Mouse (Mus musculus) ZHBTc4 (cell line): ENCODE measurements at regions not wholly inside any gene's neighbourhood (a gene's known extent, or its start where the extent isn't known, plus 50 kb on each side); places are given as distances from the start of the nearest gene placed in this dataset.

Experiments used
- DNase-seq: peaks from one replicate; pipeline ENCODE4 v3.0.0-alpha.2; 2011; ENCODE audit warnings: low read depth, low spot score

- no peak for DNase-seq
Observed at GRCm38 (mm10) chrX:82528640-82529351, 419.9 kb upstream of the Dmd start.

GRCm38 (mm10) chrX:82571616-82572015 lies 377.1 kb upstream of the Dmd start:
- no peak for DNase-seq

DNA sequence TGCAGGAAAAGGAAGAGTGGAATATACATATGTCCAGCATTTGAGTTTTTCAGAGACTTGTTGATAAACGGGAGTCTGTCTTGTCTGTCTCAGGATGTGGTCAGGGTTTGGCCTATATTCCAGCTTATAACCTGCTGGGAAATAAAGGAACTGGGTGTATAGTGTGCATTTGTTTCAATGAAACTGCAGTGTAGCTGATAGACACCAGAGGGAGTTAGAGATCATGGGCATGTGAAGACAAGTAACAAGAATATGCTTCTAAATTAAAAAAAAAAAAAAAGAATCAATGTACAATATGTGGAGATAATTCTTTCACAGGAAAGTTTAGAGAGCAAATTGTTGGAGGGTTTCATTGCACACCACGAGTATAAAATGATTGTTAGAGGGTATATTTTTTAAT lies 335.3 kb upstream of the Dmd start:
- DNase-seq, result peak; percentile 21

DNA sequence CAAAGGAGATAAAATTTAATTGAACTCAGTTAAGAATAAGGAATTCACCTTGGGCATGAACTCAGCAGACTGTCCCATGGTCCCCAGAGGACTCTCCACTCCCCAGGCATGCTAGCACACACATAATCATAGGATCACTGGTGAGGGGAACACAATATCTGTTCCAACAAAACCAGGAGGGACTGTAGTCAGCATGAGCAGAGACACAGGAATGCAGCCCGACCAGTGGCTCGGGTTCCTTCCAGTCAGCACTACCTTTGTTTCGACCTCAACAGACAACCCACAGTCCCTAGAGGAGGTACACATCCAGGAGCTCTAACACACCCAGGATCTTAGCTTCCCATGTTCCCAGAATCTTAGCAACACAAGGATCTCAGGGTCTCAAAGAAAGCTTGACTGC lies 298.3 kb upstream of the Dmd start:
- no peak for DNase-seq
